Mouse (Mus musculus): ENCODE measurements around the gene Mlec. TPM values are rescaled to one million over a fixed set of nuclear protein-coding genes. Genes with fewer than 3 reads are reported as not detected.
"Not testable (repeated sequence)": the region's sequence is repeated elsewhere in the genome, so short reads cannot be mapped to it uniquely, and the experiment has no call there.

The Mlec gene
- total and polyA plus RNA-seq, 3 experiments, result 156 to 167 TPM; not detected in 1

GRCm38 (mm10) chr5:115165351-115165750, 7.4 kb upstream of the Mlec start (continued):
- 0 out of 2 replicates have a peak, but pooled peaks have one; percentile 16 for TF ChIP-seq MYB (IDR thresholded peaks at IDR 0.05; ENCODE audit: low read depth, low read length)

- not testable (repeated sequence) for H3K27ac ChIP-seq (ENCODE audit: control insufficient read depth, low read depth, low read length); DNase-seq (ENCODE audit: low read depth, low spot score); H3K4me3 ChIP-seq (ENCODE audit: control insufficient read depth in 1 of 2, insufficient read depth in 1 of 2, low read depth in 2 of 2, low read length in 2 of 2); H3K9ac ChIP-seq (ENCODE audit: control insufficient read depth, low read depth, low read length, poor library complexity, severe bottlenecking); H3K27me3 ChIP-seq (ENCODE audit: control insufficient read depth in 1 of 2, insufficient read depth in 2 of 2, low read length in 2 of 2); H3K79me2 ChIP-seq (ENCODE audit: control insufficient read depth, insufficient read depth, low read length, poor library complexity); H3K9me3 ChIP-seq (replicated peaks; ENCODE audit: insufficient read depth, low read length)
- TF ChIP-seq TBP (IDR thresholded peaks at IDR 0.05; ENCODE audit: low read depth, low read length), result 0 out of 2 replicates have a peak, but pooled peaks have one; percentile 19
- H3K36me3 ChIP-seq (ENCODE audit: control insufficient read depth in 1 of 2, insufficient read depth in 2 of 2, low read length in 2 of 2), result peaks cover 0 to 16% of the 10 kb centered on the region in 2 experiments; a peak in 2 of 4 replicates
- H3K4me1 ChIP-seq (ENCODE audit: control insufficient read depth in 1 of 2, insufficient read depth in 2 of 2, low read length in 2 of 2), result peaks cover 0 to 21% of the 10 kb centered on the region in 2 experiments; a peak in 2 of 4 replicates
These were observed 6.5 kb upstream of the Mlec start for GRCm38 (mm10) chr5:115164446-115164845.

GRCm38 (mm10) chr5:115163563-115163962, 5.6 kb upstream of the Mlec start:
- TF ChIP-seq USF1 (IDR thresholded peaks at IDR 0.05; ENCODE audit: low read depth, low read length) (no peak), ZKSCAN1 (IDR thresholded peaks at IDR 0.05; ENCODE audit: low read depth, low read length) (no peak), MAZ (IDR thresholded peaks at IDR 0.05; ENCODE audit: low read depth, low read length) (peak; percentile 38; the same call in 1 of the 2 replicates), TBP (IDR thresholded peaks at IDR 0.05; ENCODE audit: low read depth, low read length) (no peak), RAD21 (IDR thresholded peaks at IDR 0.05; ENCODE audit: low read depth, low read length) (peak; percentile 52), KAT2A (conservative IDR thresholded peaks at IDR 0.05; ENCODE audit: low read depth, low read length) (no peak), EP300 (IDR thresholded peaks at IDR 0.05; ENCODE audit: low read depth in 1 of 2, low read length in 2 of 2) (no peak), SIN3A (IDR thresholded peaks at IDR 0.05; ENCODE audit: low read length) (no peak), CTCF (IDR thresholded peaks at IDR 0.05 in 2 of 3, conservative IDR thresholded peaks at IDR 0.05 in 1 of 3; ENCODE audit: control insufficient read depth in 1 of 3, insufficient read depth in 1 of 3, low read depth in 2 of 3, low read length in 3 of 3, poor library complexity in 1 of 3, severe bottlenecking in 1 of 3) (peak; percentile 66 to 82 (median 68)), NELFE (IDR thresholded peaks at IDR 0.05; ENCODE audit: low read depth, low read length) (no peak), ELF1 (IDR thresholded peaks at IDR 0.05; ENCODE audit: low read depth, low read length) (no peak), MAX (IDR thresholded peaks at IDR 0.05; ENCODE audit: low read length) (no peak), NRF1 (IDR thresholded peaks at IDR 0.05; ENCODE audit: insufficient read depth, low read depth, low read length, poor library complexity, severe bottlenecking) (peak; percentile 73), MEF2A (IDR thresholded peaks at IDR 0.05; ENCODE audit: extremely low read depth, insufficient replicate concordance, low read depth, low read length, poor library complexity, severe bottlenecking) (no peak), CHD1 (IDR thresholded peaks at IDR 0.05; ENCODE audit: low read depth, low read length) (no peak), E2F4 (IDR thresholded peaks at IDR 0.05; ENCODE audit: borderline replicate concordance, low read depth, low read length) (no peak), JUND (IDR thresholded peaks at IDR 0.05; ENCODE audit: low read depth, low read length) (no peak), POLR2AphosphoS5 (IDR thresholded peaks at IDR 0.05; ENCODE audit: borderline replicate concordance, low read depth, low read length) (no peak), POLR2A (IDR thresholded peaks at IDR 0.05; ENCODE audit: control insufficient read depth in 1 of 2, insufficient read depth in 1 of 2, low read depth in 1 of 2, low read length in 2 of 2, poor library complexity in 1 of 2) (no peak), ZC3H11A (IDR thresholded peaks at IDR 0.05; ENCODE audit: low read depth, low read length) (peak; percentile 48; the same call in 1 of the 2 replicates), UBTF (IDR thresholded peaks at IDR 0.05; ENCODE audit: borderline replicate concordance, insufficient read depth, low read depth, low read length) (no peak), TAL1 (IDR thresholded peaks at IDR 0.05; ENCODE audit: low read length) (no peak), MYB (IDR thresholded peaks at IDR 0.05; ENCODE audit: low read depth, low read length) (no peak), RCOR1 (IDR thresholded peaks at IDR 0.05; ENCODE audit: low read depth, low read length) (no peak), SMC3 (IDR thresholded peaks at IDR 0.05; ENCODE audit: low read depth, low read length) (peak; percentile 70), ETS1 (IDR thresholded peaks at IDR 0.05; ENCODE audit: low read depth, low read length) (no peak), POLR2AphosphoS2 (IDR thresholded peaks at IDR 0.05; ENCODE audit: low read length) (no peak)
- H3K79me2 ChIP-seq (ENCODE audit: control insufficient read depth, insufficient read depth, low read length, poor library complexity), result peaks cover 7% of the 10 kb centered on the region
- no peaks in the 10 kb centered on the region for H3K27me3 ChIP-seq (ENCODE audit: control insufficient read depth in 1 of 2, insufficient read depth in 2 of 2, low read length in 2 of 2)
- H3K9ac ChIP-seq (ENCODE audit: control insufficient read depth, low read depth, low read length, poor library complexity, severe bottlenecking), result no peak overlapping the region
- H3K9me3 ChIP-seq (replicated peaks; ENCODE audit: insufficient read depth, low read length), result no peaks in the 10 kb centered on the region
- no peak overlapping the region for H3K27ac ChIP-seq (ENCODE audit: control insufficient read depth, low read depth, low read length)
- peaks cover 0 to 17% of the 10 kb centered on the region in 2 experiments; a peak in 2 of 4 replicates for H3K36me3 ChIP-seq (ENCODE audit: control insufficient read depth in 1 of 2, insufficient read depth in 2 of 2, low read length in 2 of 2)
- DNase-seq (ENCODE audit: low read depth, low spot score), result peak; percentile 71
- H3K4me3 ChIP-seq (ENCODE audit: control insufficient read depth in 1 of 2, insufficient read depth in 1 of 2, low read depth in 2 of 2, low read length in 2 of 2), result no peak overlapping the region
- H3K4me1 ChIP-seq (ENCODE audit: control insufficient read depth in 1 of 2, insufficient read depth in 2 of 2, low read length in 2 of 2), result peaks cover 0 to 21% of the 10 kb centered on the region in 2 experiments; a peak in 2 of 4 replicates
